Mouse (Mus musculus): ENCODE results near the gene Rtn3. TPM values are rescaled to one million over a fixed set of nuclear protein-coding genes. Genes with fewer than 3 reads are reported as not detected.

Gene Rtn3
- total and polyA plus RNA-seq, 2 experiments from 2014 or later, result 70.4 to 99.7 TPM

GRCm38 (mm10) chr19:7425398-7425775 lies 57.7 kb downstream of the Rtn3 start:
- 58% methylated on average over 3 of the region's 3 CpGs for WGBS
- peaks cover 33% of the 10 kb centered on the region for H3K4me1 ChIP-seq (ENCODE audit: control insufficient read depth, insufficient read depth)
- H3K4me2 ChIP-seq (ENCODE audit: low read depth, low read length), result no peak overlapping the region
- no peak for ATAC-seq (ENCODE audit: insufficient read depth, low read depth)
- no peak overlapping the region for H3K4me3 ChIP-seq (ENCODE audit: low read depth, low read length)
- no peak for DNase-seq (ENCODE audit: low spot score)
- no peaks in the 10 kb centered on the region for H3K27me3 ChIP-seq (ENCODE audit: control insufficient read depth, insufficient read depth, low read length)
- H3K27ac ChIP-seq (ENCODE audit: low read depth), result no peak overlapping the region
- TF ChIP-seq EP300 (IDR thresholded peaks at IDR 0.05; ENCODE audit: low read depth) (no peak), CTCF (IDR thresholded peaks at IDR 0.05; ENCODE audit: low read depth) (no peak)
- H3K9me3 ChIP-seq (replicated peaks; ENCODE audit: control insufficient read depth, low read length), result no peaks in the 10 kb centered on the region
- H3K36me3 ChIP-seq (replicated peaks; ENCODE audit: control insufficient read depth, insufficient read depth, low read length), result peaks cover 70% of the 10 kb centered on the region
- no peak overlapping the region for H3K9ac ChIP-seq (replicated peaks; ENCODE audit: low read depth, low read length)

GRCm38 (mm10) chr19:7424590-7425397 lies 58.3 kb downstream of the Rtn3 start:
- no peaks in the 10 kb centered on the region for H3K27me3 ChIP-seq (ENCODE audit: control insufficient read depth, insufficient read depth, low read length)
- DNase-seq (ENCODE audit: low spot score) (no peak), ATAC-seq (ENCODE audit: insufficient read depth, low read depth) (no peak)
- peaks cover 38% of the 10 kb centered on the region for H3K4me1 ChIP-seq (ENCODE audit: control insufficient read depth, insufficient read depth)
- H3K4me2 ChIP-seq (ENCODE audit: low read depth, low read length), result no peak overlapping the region
- H3K36me3 ChIP-seq (replicated peaks; ENCODE audit: control insufficient read depth, insufficient read depth, low read length), result peaks cover 72% of the 10 kb centered on the region
- H3K9me3 ChIP-seq (replicated peaks; ENCODE audit: control insufficient read depth, low read length), result no peaks in the 10 kb centered on the region
- WGBS, result 46% methylated on average over 8 of the region's 8 CpGs
- no peak overlapping the region for H3K9ac ChIP-seq (replicated peaks; ENCODE audit: low read depth, low read length)
- no peak overlapping the region for H3K27ac ChIP-seq (ENCODE audit: low read depth)
- TF ChIP-seq CTCF (IDR thresholded peaks at IDR 0.05; ENCODE audit: low read depth), result no peak
- no peak for TF ChIP-seq EP300 (IDR thresholded peaks at IDR 0.05; ENCODE audit: low read depth)
- no peak overlapping the region for H3K4me3 ChIP-seq (ENCODE audit: low read depth, low read length)

DNA sequence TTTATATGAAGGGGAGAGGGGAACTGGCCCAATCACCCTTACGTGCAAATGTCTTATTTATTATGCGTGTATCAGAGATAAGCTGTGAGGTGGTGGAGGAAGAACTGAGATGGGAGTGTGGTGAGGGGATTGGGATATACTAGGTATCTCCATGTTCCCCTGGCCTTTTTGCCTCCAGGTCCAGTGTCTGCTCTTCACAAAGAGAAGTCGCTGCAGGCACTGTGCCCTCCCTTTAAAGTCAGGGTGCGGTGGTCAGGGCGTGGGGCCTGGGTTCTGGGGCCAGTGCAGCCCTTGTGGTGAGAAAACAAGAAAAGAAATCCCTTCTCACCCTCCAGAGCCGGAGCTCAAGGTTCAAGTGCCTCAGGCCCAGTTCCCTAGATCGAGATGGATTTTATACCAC lies 59.0 kb downstream of the Rtn3 start:
- ATAC-seq (ENCODE audit: insufficient read depth, low read depth), result no peak
- peaks cover 67% of the 10 kb centered on the region for H3K36me3 ChIP-seq (replicated peaks; ENCODE audit: control insufficient read depth, insufficient read depth, low read length)
- H3K4me2 ChIP-seq (ENCODE audit: low read depth, low read length), result no peak overlapping the region

GRCm38 (mm10) chr19:7423656-7424030 lies 59.4 kb downstream of the Rtn3 start:
- no peaks in the 10 kb centered on the region for H3K9me3 ChIP-seq (replicated peaks; ENCODE audit: control insufficient read depth, low read length)
- no peak overlapping the region; the same call in 1 of the 2 replicates for H3K27ac ChIP-seq (ENCODE audit: low read depth)
- ATAC-seq (ENCODE audit: insufficient read depth, low read depth), result no peak; the same call in 1 of the 2 replicates
- no peak for TF ChIP-seq CTCF (IDR thresholded peaks at IDR 0.05; ENCODE audit: low read depth)
- peak; percentile 5; the same call in 1 of the 2 replicates for TF ChIP-seq EP300 (IDR thresholded peaks at IDR 0.05; ENCODE audit: low read depth)
- DNase-seq (ENCODE audit: low spot score), result no peak
- 29% methylated on average over 16 of the region's 16 CpGs for WGBS
- H3K27me3 ChIP-seq (ENCODE audit: control insufficient read depth, insufficient read depth, low read length), result no peaks in the 10 kb centered on the region
- peak overlapping the region; percentile 61 for H3K4me2 ChIP-seq (ENCODE audit: low read depth, low read length)
- peak overlapping the region; percentile 44; the same call in 1 of the 2 replicates for H3K9ac ChIP-seq (replicated peaks; ENCODE audit: low read depth, low read length)
- H3K36me3 ChIP-seq (replicated peaks; ENCODE audit: control insufficient read depth, insufficient read depth, low read length), result peaks cover 62% of the 10 kb centered on the region
- peaks cover 49% of the 10 kb centered on the region for H3K4me1 ChIP-seq (ENCODE audit: control insufficient read depth, insufficient read depth)
- H3K4me3 ChIP-seq (ENCODE audit: low read depth, low read length), result peak overlapping the region; percentile 37

More for the DNA sequence above, 59.0 kb downstream of the Rtn3 start:
- Histone ChIP-seq H3K9me3 (replicated peaks; ENCODE audit: control insufficient read depth, low read length) (no peaks in the 10 kb centered on the region), H3K4me1 (ENCODE audit: control insufficient read depth, insufficient read depth) (peaks cover 44% of the 10 kb centered on the region), H3K4me3 (ENCODE audit: low read depth, low read length) (no peak overlapping the region), H3K9ac (replicated peaks; ENCODE audit: low read depth, low read length) (no peak overlapping the region), H3K27me3 (ENCODE audit: control insufficient read depth, insufficient read depth, low read length) (no peaks in the 10 kb centered on the region), H3K27ac (ENCODE audit: low read depth) (no peak overlapping the region; the same call in 1 of the 2 replicates)
- 70% methylated on average over 7 of the region's 7 CpGs for WGBS
- no peak for DNase-seq (ENCODE audit: low spot score)
- TF ChIP-seq EP300 (IDR thresholded peaks at IDR 0.05; ENCODE audit: low read depth) (no peak), CTCF (IDR thresholded peaks at IDR 0.05; ENCODE audit: low read depth) (no peak)

- H3K9ac ChIP-seq (replicated peaks; ENCODE audit: low read depth, low read length), result peak overlapping the region; percentile 44
- peak; percentile 84 for ATAC-seq (ENCODE audit: insufficient read depth, low read depth)
- peaks cover 49% of the 10 kb centered on the region for H3K4me1 ChIP-seq (ENCODE audit: control insufficient read depth, insufficient read depth)
- peak; percentile 76 for DNase-seq (ENCODE audit: low spot score)
- peak overlapping the region; percentile 37 for H3K4me3 ChIP-seq (ENCODE audit: low read depth, low read length)
- H3K27me3 ChIP-seq (ENCODE audit: control insufficient read depth, insufficient read depth, low read length), result no peaks in the 10 kb centered on the region
- TF ChIP-seq EP300 (IDR thresholded peaks at IDR 0.05; ENCODE audit: low read depth) (peak; percentile 65; the same call in 1 of the 2 replicates), CTCF (IDR thresholded peaks at IDR 0.05; ENCODE audit: low read depth) (peak; percentile 4; the same call in 1 of the 2 replicates)
- H3K36me3 ChIP-seq (replicated peaks; ENCODE audit: control insufficient read depth, insufficient read depth, low read length), result peaks cover 57% of the 10 kb centered on the region
- peak overlapping the region; percentile 56 for H3K27ac ChIP-seq (ENCODE audit: low read depth)
- no peaks in the 10 kb centered on the region for H3K9me3 ChIP-seq (replicated peaks; ENCODE audit: control insufficient read depth, low read length)
- WGBS, result 10% methylated on average over 45 of the region's 51 CpGs
- H3K4me2 ChIP-seq (ENCODE audit: low read depth, low read length), result peak overlapping the region; percentile 61
These were observed 59.9 kb downstream of the Rtn3 start for GRCm38 (mm10) chr19:7423028-7423655.
